Mouse (Mus musculus): Measurements from ENCODE around the gene Mapk8ip3.
"Not testable (repeated sequence)": the region's sequence is repeated elsewhere in the genome, so short reads cannot be mapped to it uniquely, and the experiment has no call there.

Mapk8ip3 gene

DNA sequence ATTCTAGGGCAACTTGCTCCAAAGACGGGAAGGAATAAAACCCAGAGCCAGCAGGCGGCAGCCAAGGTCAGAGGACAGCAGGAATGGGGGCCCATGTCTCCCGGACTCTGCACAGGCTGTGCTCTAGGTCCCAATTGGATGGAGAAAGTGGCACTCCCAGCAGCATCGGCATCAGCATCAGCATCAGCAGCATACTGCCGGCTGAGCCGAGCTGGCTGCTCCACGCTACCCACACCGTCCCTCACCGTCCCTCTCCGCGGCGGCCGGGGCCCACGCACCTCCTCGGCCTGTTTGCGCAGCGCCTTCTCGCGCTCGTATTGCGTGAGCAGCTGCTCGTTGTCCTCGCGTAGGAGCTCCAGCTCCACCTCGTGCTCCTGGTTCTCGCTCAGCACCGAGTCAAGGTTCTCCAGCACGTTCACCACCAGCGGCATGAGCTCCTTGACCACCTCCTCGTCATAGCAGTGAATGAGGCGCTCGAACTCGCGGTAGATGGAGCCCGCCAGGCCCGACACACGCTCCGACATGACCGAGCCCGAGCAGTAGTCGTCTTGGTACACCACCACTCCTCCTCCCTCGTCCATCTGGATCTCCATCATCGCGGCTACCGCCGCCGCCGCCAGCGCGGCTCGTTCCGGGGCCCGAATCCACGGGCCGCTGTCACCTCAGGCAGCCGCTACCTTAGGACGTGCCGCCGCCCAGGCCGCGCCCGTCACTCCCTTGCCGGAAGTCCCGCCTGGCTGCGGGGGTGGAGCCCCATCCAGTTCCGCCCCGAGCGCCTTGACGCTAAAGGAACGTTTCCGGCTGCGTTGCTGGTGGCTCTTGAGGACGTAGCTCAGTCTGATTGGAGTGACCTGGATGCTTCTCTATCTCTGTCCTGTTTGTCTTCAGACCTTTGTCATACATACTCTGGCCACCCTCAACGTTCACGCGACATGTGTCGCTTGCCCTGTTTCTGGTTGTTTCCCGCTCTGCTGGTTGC lies at the start of gene Mapk8ip3:
TSS of gene Mapk8ip3 (minus strand) at position 719 of the 979 bp plus-strand sequence.
- peak; percentile 92 for DNase-seq (ENCODE audit: low read depth, low spot score)

DNA sequence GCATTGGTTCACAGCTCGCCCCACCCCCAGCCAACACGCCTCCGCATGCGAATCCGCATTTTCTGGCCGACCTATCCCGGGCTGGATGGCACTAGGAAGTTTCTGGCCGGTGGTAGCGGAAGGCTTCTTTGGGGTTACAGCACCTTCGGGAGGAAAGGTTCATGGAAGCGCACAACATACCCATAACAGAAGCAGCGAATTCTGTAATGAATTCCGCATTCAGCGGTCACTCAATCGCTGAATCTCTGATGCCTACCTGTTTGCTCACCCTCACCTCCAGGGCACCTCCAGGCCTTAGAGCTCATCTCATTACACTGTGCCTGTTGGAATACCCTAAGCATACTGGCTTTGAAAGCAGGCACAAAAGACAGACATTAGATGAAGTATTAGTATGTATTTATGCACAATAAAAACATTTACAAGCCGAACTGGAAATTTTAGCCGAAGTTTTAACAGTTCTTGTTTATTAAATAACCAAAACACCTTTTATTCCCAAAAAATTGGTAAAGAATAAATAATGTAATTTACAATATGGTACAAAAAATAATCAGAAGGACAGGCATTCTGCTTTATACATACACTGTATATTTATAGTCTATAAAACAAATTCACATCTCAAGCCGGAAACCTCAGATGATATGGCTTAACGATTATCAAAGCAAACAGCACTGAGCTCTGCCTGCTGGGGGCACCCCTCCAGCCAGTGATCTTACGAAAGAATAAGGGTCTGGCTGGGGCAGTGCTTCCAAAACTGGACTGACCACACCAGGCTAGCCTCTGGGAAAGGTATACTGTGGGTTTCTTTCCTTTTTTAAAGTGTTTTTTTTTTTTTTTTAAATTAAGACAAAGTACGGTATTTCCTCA lies 24.3 kb upstream of the Mapk8ip3 start:
- no peak for DNase-seq (ENCODE audit: low read depth, low spot score)

DNA sequence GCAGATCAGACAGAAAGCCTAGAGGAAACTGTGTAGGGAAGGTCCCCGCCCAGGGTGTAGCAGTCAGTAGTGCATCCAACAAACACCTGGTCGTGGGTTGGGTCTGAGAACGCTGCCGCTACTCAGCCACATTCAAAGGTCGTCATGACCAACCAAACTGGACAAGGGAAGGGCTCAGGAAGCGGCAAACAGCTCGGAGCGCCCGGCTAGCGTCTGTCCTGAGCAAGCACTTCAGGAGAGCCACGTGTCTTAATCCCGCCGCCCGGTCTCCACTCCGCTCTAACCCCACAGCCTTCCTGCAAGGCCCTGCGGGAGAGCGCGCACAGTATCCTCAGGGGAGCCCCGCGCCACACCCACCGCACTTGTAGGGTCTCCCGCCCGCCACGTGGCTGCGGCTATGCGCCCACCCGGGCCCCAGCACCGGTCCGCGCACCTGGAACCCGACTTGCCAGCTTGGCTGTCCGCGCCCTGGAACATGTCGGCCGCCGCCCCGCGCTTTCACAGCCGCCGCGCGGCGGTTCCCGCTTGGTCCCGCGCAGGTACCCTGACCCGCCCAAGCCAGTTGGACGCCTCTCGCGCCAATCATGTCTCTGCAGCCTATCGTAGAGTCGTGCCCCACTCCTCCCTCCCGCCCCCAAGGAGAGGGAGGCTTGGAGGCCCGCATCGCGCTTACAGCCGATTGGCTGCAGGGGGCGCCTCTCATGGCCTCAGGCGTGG lies 23.5 kb upstream of the Mapk8ip3 start, which contains the start of gene Jpt2:
TSS of gene Jpt2 (minus strand) at position 555 of the 717 bp plus-strand sequence.
- DNase-seq (ENCODE audit: low read depth, low spot score): peak; percentile 91

DNA sequence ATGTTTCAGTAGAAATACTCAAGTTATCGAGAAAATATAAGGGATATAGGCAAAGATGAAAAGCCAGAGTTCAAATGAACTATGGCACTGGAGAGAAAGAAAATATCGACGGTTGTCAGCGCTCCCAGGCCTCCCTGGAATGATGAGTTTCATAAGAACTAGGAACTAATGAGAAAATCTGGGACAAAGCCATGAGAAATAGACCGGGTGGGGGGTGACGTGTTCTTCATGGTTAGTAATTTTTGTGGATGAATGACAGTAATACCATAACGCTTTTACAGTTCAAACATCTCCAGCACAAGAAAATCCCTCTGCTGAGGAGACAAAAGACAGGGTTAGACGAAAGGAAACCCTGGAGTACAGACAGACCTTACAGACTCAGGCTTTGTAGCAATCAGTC lies 22.6 kb upstream of the Mapk8ip3 start:
- no peak for DNase-seq (ENCODE audit: low read depth, low spot score)

DNA sequence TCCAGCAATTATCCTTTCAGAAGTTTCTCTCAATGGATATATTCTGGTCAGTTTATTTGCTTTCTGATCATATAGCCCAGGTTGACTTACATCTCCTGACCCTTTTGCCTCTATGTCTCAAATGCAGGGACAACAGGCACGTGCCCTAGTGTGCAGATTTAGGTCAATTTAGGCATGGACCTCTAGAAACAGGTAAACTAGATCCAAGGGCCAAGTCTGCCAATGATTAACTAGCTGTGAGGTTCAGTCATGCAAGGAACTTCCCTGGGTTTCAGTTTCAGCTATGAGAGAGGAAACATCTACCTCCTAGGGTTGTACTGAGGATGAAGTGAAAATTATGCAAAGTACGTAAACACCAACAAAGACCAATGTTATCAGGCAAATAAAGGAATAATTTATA lies 16.5 kb upstream of the Mapk8ip3 start:
- no peak for DNase-seq (ENCODE audit: low read depth, low spot score)

DNA sequence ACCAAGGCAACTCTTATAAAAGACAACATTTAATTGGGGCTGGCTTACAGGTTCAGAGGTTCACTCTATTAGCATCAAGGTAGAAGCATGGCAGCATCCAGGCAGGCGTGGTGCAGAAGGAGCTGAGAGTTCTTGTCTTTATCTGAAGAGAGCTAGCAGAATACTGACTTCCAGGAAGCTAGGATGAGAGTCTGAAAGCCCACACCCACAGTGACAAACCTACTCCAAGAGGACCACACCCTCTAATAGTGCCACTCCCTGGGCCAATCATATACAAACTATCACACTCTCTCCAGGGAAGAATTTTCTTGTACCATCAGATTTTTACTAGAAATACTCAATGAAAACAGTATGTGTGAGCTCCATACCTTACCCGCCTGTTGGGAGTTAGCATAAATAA lies 13.9 kb upstream of the Mapk8ip3 start:
- no peak for DNase-seq (ENCODE audit: low read depth, low spot score)

DNA sequence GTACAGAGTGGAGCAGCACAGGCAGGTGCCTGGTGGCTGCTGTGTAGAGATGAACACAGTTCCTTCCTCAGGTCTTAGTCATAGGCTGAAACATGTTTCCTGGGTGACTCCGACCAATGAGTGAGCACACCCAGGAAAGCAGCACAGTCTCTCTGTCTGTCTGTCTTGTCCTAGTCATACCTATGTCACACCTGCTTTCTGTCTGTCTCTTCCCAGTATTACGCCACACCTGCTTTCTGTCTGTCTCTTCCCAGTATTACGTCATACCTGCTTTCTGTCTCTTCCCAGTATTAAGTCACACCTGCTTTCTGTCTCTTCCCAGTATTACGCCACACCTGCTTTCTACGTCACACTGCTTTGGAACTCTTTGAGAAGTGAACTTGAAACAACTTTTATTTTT lies 11.4 kb upstream of the Mapk8ip3 start:
- DNase-seq (ENCODE audit: low read depth, low spot score): no peak

DNA sequence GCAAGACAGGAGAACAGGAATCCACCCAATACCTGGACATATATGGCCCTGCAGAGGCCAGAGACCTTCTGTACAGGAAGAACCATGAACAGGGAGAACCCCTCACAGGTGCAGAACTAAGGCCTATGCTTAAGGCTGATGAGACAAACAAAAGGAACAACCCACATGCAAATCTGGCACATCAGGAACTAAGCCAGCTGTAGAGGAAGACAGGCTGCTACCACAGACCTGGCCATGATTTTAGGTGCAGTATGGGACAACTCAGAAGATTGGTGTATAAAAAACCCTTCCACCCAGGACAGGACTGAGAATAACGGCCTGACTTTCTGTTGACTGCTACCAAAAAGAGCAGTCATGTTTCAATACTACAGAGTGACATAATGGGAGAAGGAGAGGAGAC lies 6.8 kb upstream of the Mapk8ip3 start:
- not testable (repeated sequence) for DNase-seq (ENCODE audit: low read depth, low spot score)

DNA sequence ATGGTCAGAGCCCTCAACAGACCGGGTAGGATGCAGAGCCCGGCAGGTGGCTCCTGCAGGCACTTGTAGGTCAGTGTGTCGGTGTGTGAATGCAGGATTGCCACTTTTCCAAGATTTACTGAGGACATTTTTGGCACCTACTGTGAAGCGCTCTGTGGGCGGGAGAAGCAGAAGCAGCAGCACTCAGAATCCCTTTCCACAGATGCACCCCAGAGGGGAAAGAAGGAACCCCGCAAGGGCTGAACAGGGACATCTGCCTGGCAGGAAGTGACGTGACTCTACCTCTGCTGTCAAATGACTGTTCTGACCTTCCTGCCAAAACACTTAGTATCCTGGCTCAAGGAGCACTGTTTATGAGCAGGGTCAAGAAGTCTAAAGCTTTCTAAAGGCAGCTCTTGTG lies 6.3 kb upstream of the Mapk8ip3 start:
- peak; percentile 69 for DNase-seq (ENCODE audit: low read depth, low spot score)

DNA sequence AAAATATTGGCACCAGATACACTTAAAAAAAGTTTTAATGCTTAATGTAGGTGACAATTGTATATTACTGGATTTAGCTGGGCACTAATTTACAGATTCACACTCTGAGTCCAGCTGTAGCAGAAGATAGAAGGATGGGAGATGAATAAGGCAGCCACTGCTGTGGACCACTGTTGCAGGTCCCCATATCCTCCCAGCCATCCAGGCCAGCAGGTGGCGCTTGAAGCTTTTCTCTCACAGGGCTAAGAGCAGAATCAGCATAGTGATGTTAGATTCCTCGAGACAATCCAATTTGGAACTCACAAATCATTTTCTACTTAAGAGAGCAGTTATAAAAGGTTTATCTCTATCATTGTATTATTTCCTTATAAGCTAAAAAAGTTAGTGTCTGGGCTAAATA lies 5.7 kb upstream of the Mapk8ip3 start:
- DNase-seq (ENCODE audit: low read depth, low spot score): not testable (repeated sequence)

DNA sequence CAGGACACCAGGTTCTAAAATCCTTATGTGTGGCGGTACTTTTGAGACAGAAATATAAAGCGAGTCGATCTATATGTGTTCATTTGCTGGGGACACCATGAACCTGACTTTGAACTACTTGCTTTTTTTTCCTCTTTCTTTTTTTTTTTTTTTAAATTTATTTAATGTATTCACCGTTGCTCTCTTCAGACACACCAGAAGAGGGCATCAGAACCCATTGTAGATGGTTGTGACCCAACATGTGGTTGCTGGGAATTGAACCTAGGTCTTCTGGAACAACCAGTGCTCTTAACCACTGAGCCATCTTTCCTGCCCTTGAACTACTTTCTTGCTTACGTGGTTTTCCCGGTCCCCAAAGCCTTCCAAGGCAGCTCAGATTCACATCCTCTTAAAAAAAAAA lies 489 bp upstream of the Mapk8ip3 start:
- no peak for DNase-seq (ENCODE audit: low read depth, low spot score)

DNA sequence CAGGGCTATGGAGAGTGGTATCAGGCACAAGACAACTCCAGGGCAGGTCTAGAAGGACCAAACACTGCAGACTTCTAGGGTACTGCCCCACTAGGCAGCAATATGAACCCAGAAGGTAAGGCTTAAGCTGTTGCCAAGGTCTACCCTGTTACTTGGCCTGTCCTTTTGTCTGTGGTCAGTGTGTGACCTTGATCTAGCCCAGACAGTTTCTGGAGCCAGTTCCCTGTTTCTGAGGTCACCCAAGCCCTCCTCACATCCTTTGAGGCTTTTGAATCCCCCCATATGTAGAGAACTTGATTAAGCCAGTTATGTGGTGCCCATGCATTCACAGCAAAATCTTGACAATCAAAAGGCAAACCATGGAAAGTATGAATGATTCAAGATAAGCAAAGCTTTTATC lies 1.1 kb downstream of the Mapk8ip3 start:
- DNase-seq (ENCODE audit: low read depth, low spot score): no peak

DNA sequence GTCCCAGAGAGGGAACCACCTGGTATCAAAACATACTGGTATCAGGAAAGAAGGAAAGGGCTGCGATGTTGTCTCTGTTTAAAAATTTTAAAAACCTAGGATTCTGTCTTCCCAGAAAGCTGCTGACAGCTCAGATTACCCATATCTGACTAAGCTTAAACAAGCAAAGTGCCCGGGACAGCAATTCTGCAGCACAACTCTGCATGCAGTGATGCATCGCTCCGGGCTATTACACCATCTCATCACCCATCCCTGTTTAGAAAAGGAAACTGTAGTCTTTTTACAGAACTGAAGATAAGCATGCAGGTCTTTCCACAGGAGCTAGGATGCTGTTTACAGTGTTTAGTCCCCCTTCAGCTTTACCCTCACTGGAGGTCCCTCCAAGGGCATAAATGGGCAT lies 1.9 kb downstream of the Mapk8ip3 start:
- DNase-seq (ENCODE audit: low read depth, low spot score): no peak

DNA sequence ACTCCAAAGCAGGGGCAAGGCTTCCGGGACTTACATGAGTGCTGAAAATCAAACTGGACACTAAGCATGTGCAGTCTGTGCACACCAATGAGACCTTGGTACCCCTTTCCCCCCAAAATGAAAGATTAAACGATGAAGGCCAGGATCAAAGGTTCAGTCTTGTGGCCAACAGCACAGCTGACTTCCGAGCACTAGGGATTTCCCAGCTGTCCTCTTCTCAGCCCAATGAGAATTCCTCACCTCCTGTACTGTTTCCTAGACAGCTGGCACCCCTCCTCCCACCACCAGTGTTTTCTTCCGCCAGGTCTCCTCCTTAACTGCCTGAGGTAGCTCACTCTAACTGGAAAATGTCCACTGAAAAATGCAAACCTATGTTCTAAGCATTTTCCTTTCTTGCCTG lies 3.6 kb downstream of the Mapk8ip3 start:
- no peak for DNase-seq (ENCODE audit: low read depth, low spot score)

DNA sequence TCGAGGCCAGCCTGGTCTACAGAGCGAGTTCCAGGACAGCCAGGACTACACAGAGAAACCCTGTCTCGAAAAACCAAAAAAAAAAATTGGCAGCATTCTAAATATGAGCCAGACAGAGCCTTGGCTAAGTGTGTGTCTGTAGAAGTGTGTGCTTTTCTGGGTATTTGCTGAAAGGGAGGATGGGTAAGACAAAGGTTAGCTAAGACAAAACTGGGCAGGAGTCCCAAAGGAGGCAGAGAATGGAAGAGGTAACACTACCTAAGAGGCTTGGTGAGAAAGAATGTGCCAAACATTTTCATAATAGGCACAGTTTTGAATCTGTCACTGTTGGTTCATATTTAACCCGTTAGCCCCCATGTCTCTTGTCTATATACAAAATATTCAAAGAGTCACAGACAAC lies 4.3 kb downstream of the Mapk8ip3 start:
- no peak for DNase-seq (ENCODE audit: low read depth, low spot score)

DNA sequence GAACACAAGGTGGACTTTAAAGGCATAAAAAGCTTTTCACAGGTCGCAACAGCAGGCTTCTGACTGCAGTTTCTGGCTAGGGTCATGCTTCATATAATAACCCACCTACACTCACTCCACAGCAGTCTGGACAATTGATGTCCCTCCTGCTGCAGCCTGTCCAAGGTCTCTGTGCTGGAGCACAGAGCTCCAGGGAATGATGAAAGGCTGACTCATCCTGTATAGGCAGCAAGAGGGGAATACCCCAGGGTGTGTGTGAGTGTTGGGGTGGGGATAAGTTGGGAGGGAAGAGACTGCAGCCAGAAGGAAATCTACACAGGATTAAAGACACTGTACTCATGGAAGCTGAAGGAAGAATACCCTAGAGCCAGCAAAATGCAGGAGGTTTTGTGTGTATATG lies 7.3 kb downstream of the Mapk8ip3 start:
- DNase-seq (ENCODE audit: low read depth, low spot score): no peak

DNA sequence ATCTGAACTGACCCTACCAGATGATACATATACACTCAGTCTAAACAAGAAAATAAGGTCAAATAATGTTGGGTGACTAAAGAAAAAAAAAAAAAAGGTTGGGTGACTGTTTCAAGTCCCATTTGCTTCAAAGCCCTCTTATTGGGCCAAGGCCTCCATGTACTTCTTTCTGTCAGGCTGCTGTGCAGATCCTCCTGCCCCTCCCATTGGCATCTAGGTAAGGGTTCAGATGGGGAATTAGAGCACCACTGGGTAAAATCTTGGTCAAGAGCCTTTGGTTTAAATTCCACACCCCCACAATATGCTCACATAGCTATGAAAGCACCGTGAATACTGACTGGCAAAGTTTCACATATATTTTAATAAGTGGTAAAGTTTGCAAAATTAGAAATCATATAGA lies 13.5 kb downstream of the Mapk8ip3 start:
- DNase-seq (ENCODE audit: low read depth, low spot score): no peak

DNA sequence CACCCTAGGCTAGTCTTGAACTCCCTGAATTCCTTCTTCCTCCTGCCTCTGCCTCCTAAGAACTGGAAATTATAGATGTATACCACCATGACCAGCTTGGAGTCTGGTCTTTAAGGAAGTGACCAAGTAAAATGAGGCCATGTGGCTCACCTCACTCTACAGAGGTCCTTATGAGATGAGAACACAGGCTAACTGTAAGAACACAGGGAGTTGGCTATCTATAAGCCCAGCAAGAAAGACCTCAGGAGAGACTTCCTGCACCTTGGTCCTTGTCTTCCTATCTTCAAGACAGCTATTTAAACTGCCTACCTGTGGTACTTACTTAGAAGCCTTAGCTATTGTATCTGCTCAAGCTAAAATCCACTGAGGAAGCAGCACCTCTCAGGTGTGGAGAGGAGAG lies 22.8 kb downstream of the Mapk8ip3 start:
- no peak for DNase-seq (ENCODE audit: low read depth, low spot score)

DNA sequence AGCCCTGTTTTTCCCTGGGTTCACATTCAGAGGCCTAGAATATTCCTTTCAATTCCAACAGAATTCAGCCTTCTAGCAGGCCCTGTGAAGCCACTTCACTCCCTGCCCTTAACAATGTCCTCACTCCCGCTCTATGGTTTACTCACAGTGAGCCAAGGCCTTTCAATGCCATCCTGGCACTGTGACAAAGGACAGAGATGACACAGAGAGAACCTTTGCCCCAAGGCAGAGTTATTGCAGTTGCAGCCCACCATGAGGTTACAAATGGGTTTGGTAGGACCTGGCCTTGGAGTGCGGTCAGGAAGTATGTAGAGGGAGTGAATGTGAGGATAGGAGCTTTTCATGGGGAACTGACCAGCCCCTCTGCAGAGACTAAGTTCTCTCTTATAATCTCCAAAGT lies 29.2 kb downstream of the Mapk8ip3 start:
- no peak for DNase-seq (ENCODE audit: low read depth, low spot score)

DNA sequence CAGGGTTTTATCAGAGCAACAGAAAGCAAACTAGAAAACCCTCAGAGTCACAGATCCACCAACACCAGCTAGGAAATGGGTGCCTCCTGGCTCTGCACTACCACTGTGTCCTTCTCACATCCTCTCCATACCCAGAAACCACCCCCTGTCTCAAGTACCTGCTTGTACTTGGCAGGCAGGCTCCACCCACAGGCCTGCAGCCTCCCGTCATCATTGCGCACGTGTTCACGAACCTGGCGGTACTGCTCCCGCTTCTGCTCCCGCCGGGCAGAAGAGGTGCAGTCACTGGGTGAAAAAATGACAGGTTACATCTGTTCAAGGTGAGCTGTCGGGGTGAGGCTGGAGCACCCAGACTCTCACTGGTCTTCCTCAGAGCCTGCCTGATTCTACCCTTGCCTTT lies 33.0 kb downstream of the Mapk8ip3 start:
- DNase-seq (ENCODE audit: low read depth, low spot score): no peak

DNA sequence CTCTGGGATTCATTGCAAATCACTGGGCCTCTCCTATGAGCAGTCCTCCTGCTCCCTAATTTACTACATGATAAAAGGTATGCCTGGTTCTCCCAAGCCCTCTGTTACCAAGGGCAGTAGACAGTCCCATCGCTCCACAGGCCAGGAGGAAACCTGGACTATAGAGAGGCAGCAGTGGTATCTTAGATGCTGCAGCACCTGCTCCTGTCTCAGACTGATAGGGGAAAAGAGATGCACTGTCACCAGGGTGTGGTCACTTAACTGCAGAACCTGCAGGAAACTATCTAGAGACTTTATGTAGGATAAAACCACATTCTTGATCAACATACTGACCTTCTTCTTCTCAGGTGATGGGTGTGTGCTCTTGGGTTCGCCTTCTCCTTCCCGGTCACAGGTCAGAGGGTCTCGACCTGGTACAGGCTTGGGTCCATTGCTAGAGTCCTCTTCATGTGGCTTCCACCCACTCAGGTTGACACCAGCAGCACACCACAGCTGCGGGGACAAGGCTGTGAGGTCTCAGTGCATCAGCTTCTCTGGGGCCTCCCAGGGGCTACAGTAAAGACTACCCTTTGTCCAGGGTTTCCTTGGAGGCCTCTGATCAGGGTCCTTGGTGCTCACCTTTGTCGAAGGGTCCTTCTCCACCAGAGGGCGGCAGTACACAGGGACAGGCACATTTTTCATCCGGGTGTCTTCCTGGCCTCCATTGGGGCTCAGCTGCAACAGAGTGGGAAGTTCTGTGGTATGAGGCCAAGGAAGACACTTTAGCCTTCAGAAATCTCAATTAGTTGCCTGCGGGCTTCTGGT lies 33.9 kb downstream of the Mapk8ip3 start:
- no peak for DNase-seq (ENCODE audit: low read depth, low spot score)
